Mouse (Mus musculus) limb, embryonic 11.5 days (tissue): ENCODE measurements at regions not wholly inside any gene's neighbourhood (a gene's known extent, or its start where the extent isn't known, plus 50 kb on each side); places are given as distances from the start of the nearest gene placed in this dataset.

Experiments used
- ATAC-seq: fragments of 200-750 bp; cut with Nextera tagmentation; 2 replicates; pipeline ENCODE4 v1.8.0; 2017; ENCODE audit warnings: low read depth; ENCODE audit not compliant: insufficient number of reproducible peaks, low FRiP score, low TSS enrichment
- DNase-seq: peaks from one replicate; pipeline ENCODE4 v3.0.0-alpha.2; 2015; ENCODE audit warnings: low spot score
- H3K27ac ChIP-seq: fragments of 300-500 bp; sonication (generic); replicated peaks from 2 replicates; pipeline ENCODE4 v1.5.1; 2014; ENCODE audit warnings: low read depth, mild to moderate bottlenecking, low read length
- H3K27me3 ChIP-seq: fragments of 300-500 bp; sonication (generic); 2 replicates; pipeline ENCODE4 v1.6.1; 2014; ENCODE audit warnings: mild to moderate bottlenecking, low read length, mixed read lengths; ENCODE audit not compliant: control insufficient read depth, insufficient read depth
- H3K36me3 ChIP-seq: fragments of 300-500 bp; sonication (generic); 2 replicates; pipeline ENCODE4 v1.6.1; 2014; ENCODE audit warnings: mild to moderate bottlenecking, low read length, moderate library complexity, mixed read lengths; ENCODE audit not compliant: control insufficient read depth, insufficient read depth
- H3K4me1 ChIP-seq: fragments of 300-500 bp; sonication (generic); 2 replicates; pipeline ENCODE4 v1.6.1; 2014; ENCODE audit warnings: low read length, mixed read lengths; ENCODE audit not compliant: control insufficient read depth, insufficient read depth
- H3K4me2 ChIP-seq: fragments of 300-500 bp; sonication (generic); 2 replicates; pipeline ENCODE4 v1.6.1; 2014; ENCODE audit warnings: low read depth, mild to moderate bottlenecking, moderate library complexity; ENCODE audit not compliant: severe bottlenecking
- H3K4me3 ChIP-seq: fragments of 300-500 bp; sonication (generic); 2 replicates; pipeline ENCODE4 v1.5.1; 2014; ENCODE audit warnings: low read depth, low read length
- H3K9ac ChIP-seq: fragments of 300-500 bp; sonication (generic); 2 replicates; pipeline ENCODE4 v1.6.1; 2014; ENCODE audit warnings: mild to moderate bottlenecking, low read length
- H3K9me3 ChIP-seq: fragments of 300-500 bp; sonication (generic); 2 replicates; pipeline ENCODE4 v1.6.1; 2016; ENCODE audit warnings: low read length; ENCODE audit not compliant: control insufficient read depth
- WGBS: fragments of 180-500 bp; shearing (Covaris S2); extraction: QIAGEN DNeasy Blood & Tissue Kit; methylation state at CpG from one replicate; pipeline ENCODE4 v1.1.7; 2014; 5-methylcytosine and 5-hydroxymethylcytosine counted together

DNA sequence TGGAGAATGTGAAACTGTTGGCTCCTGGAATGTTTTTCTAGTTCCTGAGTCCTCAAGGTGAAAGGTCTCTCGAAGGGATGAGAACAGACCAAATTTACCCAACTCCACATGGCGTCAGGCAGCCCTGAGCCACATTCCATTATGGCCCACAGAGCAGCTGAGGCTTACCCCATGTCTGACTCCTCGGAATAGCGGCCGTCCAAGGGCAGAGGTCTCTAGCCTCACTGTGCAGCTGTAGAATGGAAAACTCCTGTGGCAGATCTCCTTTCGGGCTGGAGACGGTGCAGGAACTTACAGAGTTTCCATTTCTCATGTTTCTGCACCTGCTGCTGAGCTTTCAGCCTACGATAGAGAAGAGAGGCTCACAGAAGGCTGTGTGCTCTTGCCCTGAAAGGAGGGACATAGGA, 69.1 kb upstream of the Eed start:
- no peak overlapping the region for H3K4me3 ChIP-seq
- no peak for DNase-seq
- no peaks in the 10 kb centered on the region for H3K27me3 ChIP-seq
- H3K27ac ChIP-seq = no peak overlapping the region
- H3K9me3 ChIP-seq = no peaks in the 10 kb centered on the region
- 76% methylated on average over 8 of the region's 8 CpGs for WGBS
- no peak overlapping the region for H3K4me2 ChIP-seq
- H3K4me1 ChIP-seq = no peaks in the 10 kb centered on the region
- ATAC-seq = peak; percentile 69; the same call in 1 of the 2 replicates
- H3K9ac ChIP-seq = no peak overlapping the region
- no peaks in the 10 kb centered on the region for H3K36me3 ChIP-seq

DNA sequence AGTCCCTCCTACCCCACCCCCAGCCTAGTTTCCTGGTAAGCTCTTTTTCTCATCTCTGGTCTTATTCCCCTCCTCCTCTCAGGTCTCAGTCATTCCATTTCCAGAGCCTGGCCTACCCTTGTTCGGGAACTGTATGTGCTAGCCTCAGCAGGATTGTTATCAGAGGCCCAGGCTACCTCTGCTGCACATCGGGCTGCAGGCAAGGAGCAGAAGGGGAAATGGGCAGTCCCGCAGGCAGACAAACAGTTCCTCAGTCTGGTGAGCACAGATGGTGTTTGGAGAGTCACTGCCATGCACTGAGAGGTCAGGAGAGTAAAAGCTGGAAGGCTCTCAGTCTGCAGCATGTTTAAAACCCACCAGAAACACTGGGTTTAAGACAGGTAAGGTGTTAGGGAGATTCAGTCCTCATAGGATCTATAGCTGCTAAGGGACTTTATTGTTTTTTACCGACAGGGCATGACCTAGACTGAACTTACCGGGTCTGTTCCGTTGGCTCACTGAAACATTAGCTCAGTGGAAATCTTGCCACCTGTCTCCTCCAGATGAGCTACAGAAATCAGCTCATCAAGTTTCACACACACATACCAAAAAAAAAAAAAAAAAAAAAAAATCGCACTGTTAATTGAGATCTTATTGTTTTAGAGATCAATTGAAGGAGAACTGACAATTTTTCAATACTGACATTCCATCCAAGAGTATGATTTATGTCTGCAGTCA, 74.2 kb upstream of the Eed start:
- H3K27me3 ChIP-seq = no peaks in the 10 kb centered on the region
- no peak overlapping the region for H3K4me2 ChIP-seq
- H3K36me3 ChIP-seq = no peaks in the 10 kb centered on the region
- no peak for DNase-seq
- no peak for ATAC-seq
- no peak overlapping the region for H3K9ac ChIP-seq
- 61% methylated on average over 7 of the region's 7 CpGs for WGBS
- no peak overlapping the region for H3K27ac ChIP-seq
- H3K4me1 ChIP-seq = no peaks in the 10 kb centered on the region
- H3K9me3 ChIP-seq = no peaks in the 10 kb centered on the region
- H3K4me3 ChIP-seq = no peak overlapping the region

DNA sequence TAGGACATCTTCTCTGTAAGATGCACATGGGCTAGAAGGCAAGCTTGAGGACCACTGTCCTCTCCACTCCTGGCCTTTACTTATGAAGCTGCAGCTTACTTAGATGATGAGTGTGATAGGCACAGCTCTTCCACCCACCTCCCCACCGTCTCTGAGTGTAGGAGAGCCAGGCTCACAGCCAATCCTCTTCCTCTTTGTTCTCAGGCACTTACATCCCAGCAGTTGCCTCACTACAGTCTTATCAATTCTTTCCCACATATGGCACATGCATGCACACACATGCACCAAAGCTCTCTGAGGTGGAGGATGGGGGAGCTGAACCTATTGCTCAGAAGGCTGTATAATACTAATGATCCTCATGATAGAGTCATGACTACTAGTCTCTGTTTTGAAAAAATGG, 72.1 kb upstream of the Picalm start:
- DNase-seq = no peak
- no peaks in the 10 kb centered on the region for H3K4me1 ChIP-seq
- 86% methylated on average over 1 of the region's 1 CpGs for WGBS

DNA sequence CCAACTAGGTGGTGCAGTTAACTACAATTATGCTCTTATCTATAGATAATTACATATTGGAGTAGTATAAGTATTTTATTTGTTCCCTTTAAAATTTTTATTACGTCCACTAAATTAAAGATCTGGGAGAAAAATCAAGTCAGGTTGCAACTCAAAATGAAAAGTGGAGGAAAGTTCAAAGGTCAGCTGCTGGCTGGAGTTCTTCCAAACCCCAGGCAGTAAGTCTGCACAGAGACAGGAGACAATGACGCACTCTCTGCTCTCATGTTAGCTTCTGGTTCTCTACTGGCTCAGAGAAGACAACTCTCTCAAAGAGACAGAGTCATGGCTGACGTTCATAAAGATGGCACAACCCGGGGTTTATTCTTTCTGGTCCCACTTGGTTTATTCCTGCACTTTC, 71.4 kb upstream of the Picalm start:
- 85% methylated on average over 4 of the region's 4 CpGs for WGBS
- no peak overlapping the region for H3K4me2 ChIP-seq
- ATAC-seq (no peak), DNase-seq (no peak)
- H3K36me3 ChIP-seq = no peaks in the 10 kb centered on the region
- H3K9me3 ChIP-seq = no peaks in the 10 kb centered on the region
- H3K27me3 ChIP-seq = no peaks in the 10 kb centered on the region
- H3K9ac ChIP-seq = no peak overlapping the region
- H3K27ac ChIP-seq = no peak overlapping the region
- H3K4me1 ChIP-seq = no peaks in the 10 kb centered on the region
- no peak overlapping the region for H3K4me3 ChIP-seq

More for the DNA sequence above, 72.1 kb upstream of the Picalm start:
- H3K4me2 ChIP-seq = no peak overlapping the region
- no peak for ATAC-seq
- no peaks in the 10 kb centered on the region for H3K36me3 ChIP-seq
- H3K27me3 ChIP-seq = no peaks in the 10 kb centered on the region
- no peak overlapping the region for H3K27ac ChIP-seq
- H3K9ac ChIP-seq = no peak overlapping the region
- H3K4me3 ChIP-seq = no peak overlapping the region
- no peaks in the 10 kb centered on the region for H3K9me3 ChIP-seq

DNA sequence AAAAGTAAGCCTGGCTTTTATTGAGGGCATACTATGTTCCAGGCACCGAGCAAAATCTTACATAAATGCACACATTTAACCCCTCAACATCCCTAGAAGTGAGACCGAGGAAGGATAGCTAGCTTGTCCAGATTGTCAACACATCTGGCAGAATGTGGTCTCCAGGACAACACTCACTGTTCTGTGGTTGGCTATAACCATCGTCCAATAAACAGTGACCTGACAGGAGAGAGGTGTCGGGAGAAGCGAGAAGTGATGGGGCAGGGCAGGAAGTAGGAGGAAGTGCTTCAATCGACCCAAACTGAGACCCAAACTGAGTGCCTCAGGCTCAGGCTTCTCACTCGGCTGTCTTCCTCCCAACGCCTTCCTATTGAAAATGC, 70.8 kb upstream of the Picalm start:
- no peak overlapping the region for H3K9ac ChIP-seq
- ATAC-seq = no peak
- no peaks in the 10 kb centered on the region for H3K4me1 ChIP-seq
- WGBS = 71% methylated on average over 8 of the region's 8 CpGs
- no peaks in the 10 kb centered on the region for H3K36me3 ChIP-seq
- no peak overlapping the region for H3K4me3 ChIP-seq
- DNase-seq = no peak
- no peaks in the 10 kb centered on the region for H3K27me3 ChIP-seq
- no peak overlapping the region for H3K4me2 ChIP-seq
- no peaks in the 10 kb centered on the region for H3K9me3 ChIP-seq
- no peak overlapping the region for H3K27ac ChIP-seq

DNA sequence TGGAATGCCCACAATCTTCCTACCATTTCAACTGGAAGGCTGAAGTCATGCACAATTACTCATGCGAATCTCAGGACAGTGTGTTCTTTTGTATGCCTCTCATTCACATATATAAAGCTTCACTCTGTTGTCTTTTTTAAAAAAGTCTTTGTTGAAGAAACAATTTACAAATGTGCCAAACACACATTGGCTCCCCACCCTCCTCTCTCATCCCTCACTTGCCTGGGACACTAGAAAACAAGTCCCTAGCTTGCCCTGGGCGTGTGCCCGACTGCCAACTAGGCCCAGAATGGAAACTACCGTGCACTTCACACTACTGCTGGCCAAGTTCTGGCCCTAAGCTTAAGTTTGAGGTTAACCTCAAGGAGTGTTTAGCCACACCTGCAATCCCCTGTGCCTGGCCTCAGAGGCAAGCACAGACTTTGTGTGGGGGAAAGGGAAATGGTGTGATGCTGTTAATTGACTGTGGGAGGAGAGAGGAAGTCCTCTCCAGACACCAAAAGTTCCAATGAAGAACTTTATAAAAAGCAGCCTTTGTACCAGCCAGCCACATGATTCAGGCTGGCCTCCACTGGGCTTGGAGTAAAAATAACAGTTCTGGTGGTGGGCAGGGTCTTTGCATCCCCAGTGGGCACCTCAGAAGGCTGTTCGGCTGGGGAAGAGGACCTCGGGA, 70.2 kb upstream of the Picalm start:
- Histone ChIP-seq H3K4me3 (no peak overlapping the region), H3K4me1 (no peaks in the 10 kb centered on the region), H3K9me3 (no peaks in the 10 kb centered on the region), H3K4me2 (no peak overlapping the region), H3K36me3 (no peaks in the 10 kb centered on the region), H3K27ac (peak overlapping the region; percentile 43), H3K9ac (no peak overlapping the region), H3K27me3 (no peaks in the 10 kb centered on the region)
- peak; percentile 11; the same call in 1 of the 2 replicates for ATAC-seq
- WGBS = 80% methylated on average over 6 of the region's 6 CpGs
- DNase-seq = peak; percentile 26

DNA sequence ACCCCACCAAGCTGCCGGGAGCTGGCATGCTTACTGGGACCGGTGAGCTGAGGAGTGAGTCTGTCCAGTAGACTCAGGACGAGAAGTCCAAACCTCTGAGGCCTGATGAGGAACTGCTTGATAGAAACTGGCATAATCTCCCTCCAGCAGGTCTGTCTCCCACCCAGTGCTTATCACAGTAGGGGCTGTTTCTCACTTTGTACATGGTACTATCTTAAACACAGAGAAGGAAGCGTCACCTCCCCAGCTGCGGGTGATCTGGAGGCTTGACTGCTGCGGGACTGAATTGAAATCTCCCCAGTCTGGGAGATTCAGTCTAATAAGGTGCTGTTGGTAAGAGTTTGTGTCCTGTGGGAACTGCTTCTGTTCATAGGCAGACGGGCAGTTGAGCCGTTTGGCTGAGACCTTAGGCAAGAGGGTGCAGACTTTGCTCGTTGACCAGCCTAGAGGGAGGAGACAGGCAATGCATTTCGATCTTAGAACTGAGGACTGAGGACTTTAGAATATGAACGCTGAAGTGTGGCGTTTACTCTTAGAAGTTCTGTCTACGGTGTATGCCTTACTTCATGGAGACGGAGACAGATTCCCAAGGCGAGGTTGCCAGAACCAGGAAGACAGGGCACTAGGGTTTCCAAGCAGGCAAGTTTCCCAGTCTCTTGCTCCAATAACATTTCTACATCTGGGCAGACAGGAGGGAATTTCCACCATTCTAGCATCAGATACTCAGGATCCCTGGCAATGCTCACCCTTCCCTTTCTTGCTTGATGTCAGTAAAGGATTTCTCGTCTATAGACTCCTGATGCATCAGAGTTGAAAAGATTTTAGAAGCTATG, 69.5 kb upstream of the Picalm start:
- no peak overlapping the region for H3K9ac ChIP-seq
- H3K4me1 ChIP-seq = no peaks in the 10 kb centered on the region
- no peak overlapping the region for H3K4me2 ChIP-seq
- H3K36me3 ChIP-seq = no peaks in the 10 kb centered on the region
- no peaks in the 10 kb centered on the region for H3K27me3 ChIP-seq
- ATAC-seq (peak; percentile 31; the same call in 1 of the 2 replicates), DNase-seq (no peak)
- H3K27ac ChIP-seq = peak overlapping the region; percentile 43
- no peaks in the 10 kb centered on the region for H3K9me3 ChIP-seq
- no peak overlapping the region for H3K4me3 ChIP-seq
- WGBS = 84% methylated on average over 16 of the region's 16 CpGs

DNA sequence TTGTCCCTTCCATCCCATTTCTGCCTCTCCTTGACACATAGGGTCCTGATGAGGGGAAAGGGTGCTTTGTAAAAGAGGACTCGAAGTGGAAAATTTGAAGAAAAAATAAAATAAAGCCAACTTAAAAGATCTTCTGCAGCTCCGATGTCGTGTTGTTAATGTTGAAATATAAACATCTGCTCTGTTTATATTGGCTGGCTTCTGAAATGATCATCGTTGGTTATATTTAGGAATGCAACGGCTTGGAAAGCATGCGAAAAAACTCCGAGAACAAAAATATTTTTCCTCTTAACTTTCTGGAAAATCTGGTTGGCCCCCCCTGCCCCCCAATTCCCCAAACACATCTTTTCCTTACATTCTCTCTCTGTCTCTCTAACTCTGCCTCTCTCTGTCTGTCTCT, 68.3 kb upstream of the Picalm start:
- Histone ChIP-seq H3K9me3 (no peaks in the 10 kb centered on the region), H3K36me3 (no peaks in the 10 kb centered on the region), H3K27me3 (no peaks in the 10 kb centered on the region), H3K27ac (no peak overlapping the region), H3K4me1 (no peaks in the 10 kb centered on the region), H3K4me3 (no peak overlapping the region), H3K4me2 (no peak overlapping the region), H3K9ac (no peak overlapping the region)
- no peak for DNase-seq
- 89% methylated on average over 7 of the region's 7 CpGs for WGBS
- no peak for ATAC-seq
